Mouse (Mus musculus) G1E (cell line): Measurements from ENCODE around the gene Megf9.

Experiments used
- CTCF ChIP-seq: IDR thresholded peaks from 2 replicates; pipeline ENCODE4 v1.5.1; 2012; ENCODE audit warnings: low read depth, low read length, inconsistent platforms, mixed read lengths
- GATA1 ChIP-seq: IDR thresholded peaks from 2 replicates; pipeline ENCODE4 v1.6.1; 2012; ENCODE audit warnings: borderline replicate concordance, low read length, inconsistent platforms, mixed read lengths
- TAL1 ChIP-seq: conservative IDR thresholded peaks from 2 replicates; pipeline ENCODE4 v1.6.1; 2012; ENCODE audit warnings: low read depth, low read length, inconsistent platforms, mixed read lengths

DNA sequence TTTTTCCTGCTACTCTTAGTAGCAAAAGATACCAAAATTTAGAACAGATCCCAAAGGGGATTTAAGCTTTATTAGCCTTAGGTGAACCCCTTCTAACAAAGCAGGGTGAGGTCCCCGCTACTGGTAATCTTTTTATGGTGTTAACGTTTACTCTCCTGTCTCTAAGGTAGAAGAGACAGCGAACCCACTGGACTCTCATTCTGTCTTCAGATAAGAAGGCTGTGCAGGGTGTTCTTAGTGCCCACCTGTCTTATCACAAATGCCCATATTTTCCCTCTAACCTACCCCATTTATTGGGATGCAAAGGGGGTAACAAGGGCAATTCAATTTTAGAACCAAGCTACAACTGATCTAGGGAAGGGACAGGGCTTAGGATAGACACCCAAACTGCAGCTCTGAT, 6.2 kb downstream of the Megf9 start:
- TF ChIP-seq TAL1 (no peak), CTCF (no peak), GATA1 (no peak)
